Mouse (Mus musculus) spleen, adult 2 months (tissue): ENCODE results near the gene Adgrg1. TPM values are rescaled to one million over a fixed set of nuclear protein-coding genes. Genes with fewer than 3 reads are reported as not detected.

Experiments
- DNase-seq, 2 experiments: peaks; one replicate each; pipeline versions ENCODE4 v3.0.0 to v3.0.0-alpha.2; 2012 to 2021; ENCODE audit warnings: low spot score in 2 of 2, low read depth in 1 of 2
- H3K27ac ChIP-seq: fragments of 200-500 bp; 2 replicates; pipeline ENCODE4 v1.5.1; 2012; ENCODE audit warnings: low read length, inconsistent platforms; ENCODE audit not compliant: insufficient read depth
- H3K27me3 ChIP-seq: fragments of 200-500 bp; 2 replicates; pipeline ENCODE4 v1.6.1; 2012; ENCODE audit warnings: mild to moderate bottlenecking, moderate library complexity, low read length, inconsistent platforms; ENCODE audit not compliant: control insufficient read depth, insufficient read depth
- H3K36me3 ChIP-seq: fragments of 200-500 bp; 2 replicates; pipeline ENCODE4 v1.6.1; 2012; ENCODE audit warnings: mild to moderate bottlenecking, low read length, inconsistent platforms; ENCODE audit not compliant: control insufficient read depth, insufficient read depth
- H3K4me1 ChIP-seq: fragments of 200-500 bp; 2 replicates; pipeline ENCODE4 v1.6.1; 2011; ENCODE audit warnings: inconsistent platforms; ENCODE audit not compliant: control insufficient read depth, insufficient read depth, insufficient read length
- H3K4me3 ChIP-seq: fragments of 200-500 bp; 2 replicates; pipeline ENCODE4 v1.5.1; 2011; ENCODE audit warnings: mild to moderate bottlenecking, inconsistent platforms; ENCODE audit not compliant: insufficient read depth, insufficient read length; ENCODE audit errors: extremely low read depth
- CTCF ChIP-seq: fragments of 200-500 bp; IDR thresholded peaks from 2 replicates; pipeline ENCODE4 v1.5.1; 2011; ENCODE audit warnings: mild to moderate bottlenecking, inconsistent platforms; ENCODE audit not compliant: insufficient read depth, insufficient read length, insufficient replicate concordance; ENCODE audit errors: extremely low read depth
- POLR2A ChIP-seq: fragments of 200-500 bp; IDR thresholded peaks from 2 replicates; pipeline ENCODE4 v1.6.1; 2011; ENCODE audit warnings: low read depth, low read length, inconsistent platforms
- WGBS: fragments of 180-500 bp; shearing (Covaris S2); methylation state at CpG from one replicate; pipeline ENCODE4 v1.1.7; 2018; 5-methylcytosine and 5-hydroxymethylcytosine counted together
- polyA plus RNA-seq: library from polyadenylated mRNA; depleted of rRNA; stranded (reverse); fragments of >200 nt; gene quantifications from 2 replicates; pipeline ENCODE4 v1.2.3, GENCODE M21; 2012

Gene Adgrg1
- polyA plus RNA-seq, 1 experiment, result 32.0 TPM

- no peak for DNase-seq
- no peak overlapping the region for H3K4me3 ChIP-seq
Observed at GRCm38 (mm10) chr8:94973786-94974185, 765 bp upstream of the Adgrg1 start.

GRCm38 (mm10) chr8:94976651-94977417, 2.3 kb downstream of the Adgrg1 start:
- H3K4me3 ChIP-seq, result peak overlapping the region; percentile 36; the same call in 1 of the 2 replicates
- DNase-seq, result no peak
- peaks cover 1% of the 10 kb centered on the region; the same call in 1 of the 2 replicates for H3K27me3 ChIP-seq
- no peak overlapping the region for H3K27ac ChIP-seq
- peaks cover 13% of the 10 kb centered on the region; the same call in 1 of the 2 replicates for H3K4me1 ChIP-seq
- no peaks in the 10 kb centered on the region for H3K36me3 ChIP-seq
- TF ChIP-seq CTCF (no peak), POLR2A (no peak)
- 8% methylated on average over 17 of the region's 17 CpGs for WGBS

More at GRCm38 (mm10) chr8:94973786-94974185, 765 bp upstream of the Adgrg1 start:
- Histone ChIP-seq H3K27ac (no peak overlapping the region), H3K36me3 (no peaks in the 10 kb centered on the region), H3K27me3 (peaks cover 1% of the 10 kb centered on the region; the same call in 1 of the 2 replicates), H3K4me1 (peaks cover 11% of the 10 kb centered on the region; the same call in 1 of the 2 replicates)
- TF ChIP-seq POLR2A, result no peak
- no peak for TF ChIP-seq CTCF
- 66% methylated on average over 9 of the region's 9 CpGs for WGBS

- Histone ChIP-seq H3K4me1 (peaks cover 13% of the 10 kb centered on the region; the same call in 1 of the 2 replicates), H3K27me3 (peaks cover 1% of the 10 kb centered on the region; the same call in 1 of the 2 replicates), H3K4me3 (no peak overlapping the region), H3K36me3 (no peaks in the 10 kb centered on the region), H3K27ac (no peak overlapping the region)
- 10% methylated on average over 9 of the region's 9 CpGs for WGBS
- DNase-seq, result no peak
- TF ChIP-seq POLR2A (no peak), CTCF (no peak)
Observed at GRCm38 (mm10) chr8:94978131-94978530, 3.6 kb downstream of the Adgrg1 start.

- no peak for DNase-seq
- no peaks in the 10 kb centered on the region for H3K36me3 ChIP-seq
- H3K4me1 ChIP-seq, result peaks cover 15% of the 10 kb centered on the region; the same call in 1 of the 2 replicates
- H3K4me3 ChIP-seq, result no peak overlapping the region
- no peak for TF ChIP-seq POLR2A
- no peak for TF ChIP-seq CTCF
- H3K27me3 ChIP-seq, result peaks cover 1% of the 10 kb centered on the region; the same call in 1 of the 2 replicates
- WGBS, result 13% methylated on average over 13 of the region's 13 CpGs
- no peak overlapping the region for H3K27ac ChIP-seq
Observed at GRCm38 (mm10) chr8:94978593-94979319, 4.2 kb downstream of the Adgrg1 start.

- Histone ChIP-seq H3K27ac (no peak overlapping the region), H3K4me3 (no peak overlapping the region), H3K4me1 (peaks cover 19% of the 10 kb centered on the region; the same call in 1 of the 2 replicates), H3K36me3 (no peaks in the 10 kb centered on the region), H3K27me3 (peaks cover 1% of the 10 kb centered on the region; the same call in 1 of the 2 replicates)
- no peak for TF ChIP-seq POLR2A
- 73% methylated on average over 5 of the region's 5 CpGs for WGBS
- DNase-seq, result no peak
Observed at GRCm38 (mm10) chr8:94980176-94980575, 5.6 kb downstream of the Adgrg1 start.

- no peaks in the 10 kb centered on the region for H3K36me3 ChIP-seq
- H3K4me3 ChIP-seq, result no peak overlapping the region
- WGBS, result 35% methylated on average over 8 of the region's 8 CpGs
- peaks cover 19% of the 10 kb centered on the region; the same call in 1 of the 2 replicates for H3K4me1 ChIP-seq
- no peak for DNase-seq
- peaks cover 1% of the 10 kb centered on the region; the same call in 1 of the 2 replicates for H3K27me3 ChIP-seq
- TF ChIP-seq POLR2A (no peak), CTCF (no peak)
- H3K27ac ChIP-seq, result no peak overlapping the region
Observed at GRCm38 (mm10) chr8:94980976-94981375, 6.4 kb downstream of the Adgrg1 start.

- WGBS, result 54% methylated on average over 7 of the region's 7 CpGs
- no peak for TF ChIP-seq POLR2A
- no peak for TF ChIP-seq CTCF
- H3K27ac ChIP-seq, result no peak overlapping the region
Observed at GRCm38 (mm10) chr8:94981848-94982247, 7.3 kb downstream of the Adgrg1 start.

More at GRCm38 (mm10) chr8:94981848-94982247, 7.3 kb downstream of the Adgrg1 start:
- no peaks in the 10 kb centered on the region for H3K36me3 ChIP-seq
- H3K4me3 ChIP-seq, result no peak overlapping the region
- peaks cover 1% of the 10 kb centered on the region; the same call in 1 of the 2 replicates for H3K27me3 ChIP-seq
- peaks cover 24% of the 10 kb centered on the region; the same call in 1 of the 2 replicates for H3K4me1 ChIP-seq
- no peak for DNase-seq
